Mouse (Mus musculus) ovary, postnatal 10 days (tissue): Measurements from ENCODE around the gene Tmem43.
"Not testable (repeated sequence)": the region's sequence is repeated elsewhere in the genome, so short reads cannot be mapped to it uniquely, and the experiment has no call there.

ENCODE experiments used
- DNase-seq: peaks from one replicate; pipeline ENCODE4 v3.0.0; 2022; ENCODE audit warnings: low spot score

The Tmem43 gene

DNA sequence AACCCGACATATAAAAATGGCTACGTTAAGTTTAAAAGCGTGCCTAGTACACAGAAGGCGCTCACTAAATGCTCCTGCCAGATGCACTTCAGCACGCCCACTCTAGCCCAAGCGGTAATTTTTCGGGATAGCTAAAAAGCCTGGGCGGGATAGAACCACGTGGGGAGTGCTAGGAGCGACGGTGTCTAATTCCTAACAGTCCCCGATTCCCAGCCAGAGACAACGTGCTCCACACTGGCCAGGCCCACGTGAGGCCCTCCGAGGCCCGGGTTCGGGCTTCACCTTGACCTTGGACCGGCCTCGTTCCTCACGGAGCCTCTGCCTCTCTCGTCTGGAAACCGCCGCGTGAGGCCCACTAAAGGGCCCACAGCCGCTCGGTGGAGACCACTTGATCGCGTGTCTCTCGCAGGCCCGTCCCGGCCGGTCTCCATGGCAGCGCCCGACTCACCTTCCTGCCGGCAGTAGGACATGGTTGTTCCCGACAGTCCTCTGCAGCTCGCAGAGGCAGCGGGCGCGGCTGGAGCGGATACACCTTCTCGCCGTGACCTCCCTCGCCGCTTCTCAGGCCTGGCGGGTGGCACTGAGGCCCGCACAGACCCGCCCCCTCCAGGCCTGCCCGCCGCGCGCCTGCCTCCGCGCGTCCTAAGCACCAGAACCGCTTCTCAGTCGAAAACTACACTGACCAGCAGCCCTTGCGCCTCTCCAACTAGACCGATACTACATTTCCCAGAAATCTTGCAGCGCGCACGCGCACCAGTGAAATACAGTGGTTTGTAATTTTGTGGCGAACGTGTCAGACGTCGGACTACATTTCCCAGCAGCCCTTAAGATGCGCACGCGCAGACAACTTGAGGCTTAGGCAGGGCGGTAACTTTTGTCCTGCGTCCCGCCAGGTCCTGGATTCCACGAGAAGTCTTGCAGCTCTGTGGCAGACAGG lies at the start of gene Tmem43, which contains the start of gene Chchd4:
TSS of gene Tmem43 (plus strand) at position 836 of the 937 bp plus-strand sequence.
TSS of gene Chchd4 (minus strand) at position 679 of the 937 bp plus-strand sequence.
- peak; percentile 90 for DNase-seq

GRCm38 (mm10) chr6:91424151-91424550 lies 49.4 kb upstream of the Tmem43 start:
- DNase-seq, result no peak

GRCm38 (mm10) chr6:91440474-91441144 lies 32.9 kb upstream of the Tmem43 start:
- peak; percentile 93 for DNase-seq

- no peak for DNase-seq
Measured at GRCm38 (mm10) chr6:91441145-91441662, 32.3 kb upstream of the Tmem43 start.

GRCm38 (mm10) chr6:91445316-91445715 lies 28.2 kb upstream of the Tmem43 start:
- no peak for DNase-seq

DNA sequence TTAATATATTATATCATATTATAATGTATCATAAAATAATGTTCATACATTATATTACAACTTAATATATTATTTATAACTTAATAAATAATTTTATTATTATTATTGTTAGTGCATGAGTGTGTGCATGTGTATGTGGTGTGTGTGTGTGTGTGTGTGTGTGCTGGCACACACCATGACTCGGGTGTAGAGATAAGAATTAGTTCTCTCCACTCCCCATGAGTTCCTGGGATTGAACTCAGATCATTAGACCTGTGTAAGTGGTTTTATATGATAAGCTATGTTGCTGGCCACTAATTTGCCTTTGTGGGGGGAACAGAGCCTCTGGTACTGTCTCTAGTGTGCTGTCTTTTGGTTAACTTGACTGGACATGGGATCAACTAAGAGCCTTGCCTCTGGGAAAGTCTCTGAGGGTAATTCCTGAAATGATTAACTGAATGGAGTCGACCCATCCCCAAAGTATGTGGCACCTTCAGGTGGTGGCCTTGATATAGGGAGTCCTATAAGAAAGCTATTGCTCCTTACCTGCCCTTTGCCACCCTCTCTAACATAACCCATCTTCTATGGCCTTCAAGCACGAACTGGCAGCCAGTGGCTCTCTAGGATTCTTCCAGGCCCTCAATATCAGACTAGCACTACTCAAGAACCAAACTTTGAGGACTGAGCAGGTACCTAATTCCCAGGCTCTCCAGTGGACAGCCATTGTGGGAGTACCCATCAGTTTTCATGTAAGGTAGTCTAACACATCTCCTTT lies 23.9 kb upstream of the Tmem43 start:
- DNase-seq, result no peak

- DNase-seq, result no peak
Measured at GRCm38 (mm10) chr6:91452056-91452455, 21.4 kb upstream of the Tmem43 start.

DNA sequence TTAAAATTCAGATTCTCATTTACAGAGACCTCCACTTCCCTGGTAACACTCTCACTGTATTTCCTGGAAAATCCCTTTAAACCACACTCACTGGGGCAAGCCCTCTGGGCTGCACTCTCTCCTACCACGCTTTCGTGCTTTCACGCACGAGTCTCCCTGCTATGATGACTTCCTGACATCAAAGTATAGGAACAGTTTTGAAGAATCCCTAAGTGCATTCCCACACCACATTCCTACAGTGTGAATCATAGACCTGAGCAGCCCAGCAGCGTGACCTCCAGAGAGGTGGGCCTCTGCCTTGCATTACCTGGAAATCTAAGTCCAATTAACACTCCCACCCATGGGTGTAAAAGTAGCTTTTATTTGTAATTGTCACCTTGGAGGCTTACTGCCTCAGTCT lies 19.0 kb upstream of the Tmem43 start:
- no peak for DNase-seq

GRCm38 (mm10) chr6:91459471-91459870 lies 14.0 kb upstream of the Tmem43 start:
- DNase-seq, result no peak

GRCm38 (mm10) chr6:91465756-91466155 lies 7.7 kb upstream of the Tmem43 start:
- DNase-seq, result no peak

GRCm38 (mm10) chr6:91467106-91467505 lies 6.4 kb upstream of the Tmem43 start:
- no peak for DNase-seq

- no peak for DNase-seq
Measured at GRCm38 (mm10) chr6:91470712-91471111, 2.8 kb upstream of the Tmem43 start.

DNA sequence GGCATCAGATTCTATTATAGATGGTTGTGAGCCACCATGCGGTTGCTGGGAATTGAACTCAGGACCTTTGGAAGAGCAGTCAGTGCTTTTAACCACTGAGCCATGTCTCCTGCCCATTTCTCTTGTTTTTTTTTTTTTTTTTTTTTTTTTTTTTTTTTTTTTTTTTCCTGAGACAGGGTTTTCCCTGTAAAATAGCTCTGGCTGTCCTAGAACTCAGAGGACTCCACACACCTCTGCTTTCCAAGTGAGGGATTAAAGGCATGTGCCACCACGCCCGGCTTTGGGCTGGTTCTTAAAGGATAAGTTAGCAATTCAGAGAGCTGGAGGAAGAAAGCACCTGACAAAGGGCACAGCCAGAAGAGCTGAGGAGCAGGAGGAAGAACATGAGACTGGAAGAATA lies 2.1 kb upstream of the Tmem43 start:
- not testable (repeated sequence) for DNase-seq

DNA sequence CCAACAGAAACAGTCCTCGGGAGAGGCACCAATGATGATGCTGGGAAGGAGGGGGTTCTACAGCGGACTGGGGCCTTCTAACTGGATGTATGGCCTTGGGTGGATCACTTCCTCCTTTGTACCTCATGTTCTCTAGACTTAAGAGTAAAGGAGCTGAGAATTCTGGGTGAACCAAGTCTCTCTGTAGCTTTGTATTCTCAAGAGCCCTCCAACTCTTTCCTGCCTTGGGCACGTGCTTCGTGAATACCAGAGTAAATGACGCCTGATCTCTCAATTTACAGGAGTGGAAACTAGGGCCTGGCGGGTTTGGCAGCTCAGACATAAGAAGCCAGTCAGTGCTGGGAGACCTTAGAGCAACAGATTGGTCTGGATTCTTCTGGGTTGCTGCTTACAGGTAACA lies 1.2 kb upstream of the Tmem43 start:
- DNase-seq, result no peak

GRCm38 (mm10) chr6:91473805-91474440 lies 420 bp downstream of the Tmem43 start:
- no peak for DNase-seq

- DNase-seq, result no peak
Measured at GRCm38 (mm10) chr6:91474441-91475190, 1.1 kb downstream of the Tmem43 start.

DNA sequence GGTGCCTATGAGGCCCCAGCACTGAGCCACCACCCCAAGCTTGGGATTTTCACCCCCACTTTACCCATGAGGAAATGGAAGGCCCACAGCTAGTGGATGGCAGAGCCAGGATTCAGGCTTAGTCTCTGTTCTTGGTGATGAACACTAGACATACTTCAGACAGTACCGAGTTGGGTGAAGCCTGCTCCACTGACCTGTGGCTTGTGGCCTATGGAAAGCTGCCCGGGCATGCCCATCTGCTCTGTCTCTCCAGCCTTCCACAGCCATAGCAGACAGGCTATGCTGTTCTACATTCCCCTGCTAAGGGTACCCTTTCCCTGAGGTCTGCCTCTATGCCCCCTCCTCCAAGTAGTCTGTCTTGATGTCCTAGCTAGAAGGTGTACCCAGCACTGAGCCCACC lies 3.0 kb downstream of the Tmem43 start:
- DNase-seq, result no peak

- no peak for DNase-seq
Measured at GRCm38 (mm10) chr6:91483371-91483770, 9.9 kb downstream of the Tmem43 start.

DNA sequence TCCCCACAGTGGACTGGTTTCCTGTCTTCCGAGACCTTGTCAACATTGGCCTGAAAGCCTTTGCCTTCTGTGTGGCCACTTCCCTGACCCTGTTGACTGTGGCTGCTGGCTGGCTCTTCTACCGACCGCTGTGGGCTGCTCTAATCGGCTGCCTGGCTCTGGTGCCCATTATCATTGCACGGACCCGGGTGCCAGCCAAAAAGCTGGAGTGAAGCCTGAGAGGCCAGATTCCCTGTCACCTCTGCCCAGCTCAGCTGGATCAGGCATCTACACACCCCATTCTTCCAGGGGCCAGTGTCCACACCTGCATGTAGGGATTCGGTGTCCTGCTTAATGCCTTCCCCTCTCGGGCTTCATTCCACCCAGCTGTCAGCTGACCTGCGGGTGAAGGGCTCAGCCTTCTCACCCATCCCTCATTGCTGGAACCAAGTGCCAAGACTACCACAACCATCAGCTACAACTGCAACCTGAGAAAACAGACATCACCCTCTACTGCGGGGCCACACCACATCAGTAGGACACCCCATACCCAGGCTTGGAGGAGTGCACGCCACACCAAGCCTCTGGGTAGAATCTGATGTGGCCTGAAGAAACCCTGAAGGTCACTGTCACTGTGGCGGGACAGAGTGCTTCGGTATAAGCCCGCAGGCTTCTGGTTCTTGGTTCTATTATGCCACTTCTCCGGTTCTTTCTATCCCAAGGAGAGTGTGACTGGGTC lies 13.4 kb downstream of the Tmem43 start:
- no peak for DNase-seq

DNA sequence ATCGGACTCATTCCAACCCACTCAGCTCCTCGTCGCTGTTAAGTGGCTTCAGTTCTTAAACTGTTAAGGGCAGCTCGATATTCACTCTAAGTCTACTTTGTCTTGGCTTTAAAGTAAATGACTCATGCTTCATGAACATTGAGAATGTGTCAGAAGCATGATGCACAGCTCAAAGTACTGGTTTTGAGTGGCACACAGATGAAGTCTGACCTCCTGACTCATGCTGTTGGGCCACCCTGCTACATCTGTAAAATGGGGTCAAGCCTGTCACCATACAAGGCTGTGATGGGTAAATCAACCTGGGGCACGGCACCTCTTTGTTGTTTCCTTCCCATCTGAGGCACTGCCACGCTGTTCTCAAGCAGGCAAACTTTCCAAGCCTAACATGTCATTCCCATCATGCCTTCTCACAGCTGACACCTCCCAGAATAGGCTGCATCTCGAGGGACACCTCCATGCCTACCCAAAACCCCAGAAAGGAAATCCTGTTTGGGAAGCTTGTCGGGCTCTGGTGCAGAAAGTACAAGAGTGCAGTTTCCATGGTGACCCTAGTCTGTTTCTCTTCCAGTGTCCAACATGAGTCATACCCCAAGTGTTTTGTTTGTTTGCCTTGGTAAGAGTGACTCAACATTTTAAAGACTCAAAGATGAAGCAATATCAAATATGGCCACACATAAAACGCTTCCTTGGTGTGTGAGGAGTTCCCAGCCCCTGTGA lies 15.2 kb downstream of the Tmem43 start:
- no peak for DNase-seq
